ENCODE assay signal across 8 mouse cellular contexts in the genomic region with DNA sequence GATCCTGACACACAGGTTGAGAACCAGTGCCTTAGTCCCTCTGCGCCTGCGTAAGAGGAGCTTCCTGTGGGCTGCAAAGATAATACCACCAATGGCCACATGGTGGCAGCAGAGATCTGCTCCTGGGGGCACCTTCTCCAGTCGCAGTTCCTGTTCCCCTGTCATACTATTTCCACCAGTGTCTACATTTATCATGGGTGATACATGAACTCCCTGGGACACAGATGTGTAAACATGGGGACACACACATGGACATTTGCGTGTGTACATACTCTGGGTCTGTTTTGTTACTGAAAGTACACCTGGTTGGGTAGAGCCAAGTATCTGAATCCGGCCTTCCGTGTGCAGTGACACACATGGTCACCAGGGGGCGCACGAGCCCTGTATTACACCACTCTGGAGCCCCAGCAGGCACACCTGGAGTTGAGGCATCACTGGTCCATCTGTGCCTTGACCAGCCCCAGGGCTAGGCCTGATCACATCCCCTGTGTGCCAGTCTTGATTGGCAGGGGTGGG. TPM values are rescaled to one million over a fixed set of nuclear protein-coding genes. Genes with fewer than 3 reads are reported as not detected.
DNase-seq lines count a peak whose midpoint lies in the region; ATAC-seq lines count a peak whose summit lies in the region.

No protein-coding gene starts in this region.

- H3K27ac ChIP-seq in forebrain, embryonic 14.5 days (ENCODE audit: low read depth, low read length): no peak overlapping the region
- H3K27ac ChIP-seq in liver, embryonic 15.5 days (replicated peaks): no peak overlapping the region
- H3K27ac ChIP-seq in neural tube, embryonic 11.5 days (ENCODE audit: low read depth, low read length): no peak overlapping the region
- no peak overlapping the region for H3K27ac ChIP-seq in stomach, embryonic 16.5 days (ENCODE audit: low read length)

- H3K9me3 ChIP-seq in forebrain, embryonic 14.5 days (replicated peaks; ENCODE audit: control insufficient read depth, low read length): no peaks in the 10 kb centered on the region
- H3K9me3 ChIP-seq in liver, embryonic 15.5 days (replicated peaks): no peaks in the 10 kb centered on the region
- H3K9me3 ChIP-seq in neural tube, embryonic 11.5 days (ENCODE audit: control insufficient read depth, low read length): no peaks in the 10 kb centered on the region
- no peaks in the 10 kb centered on the region for H3K9me3 ChIP-seq in stomach, embryonic 16.5 days (replicated peaks; ENCODE audit: control insufficient read depth, low read length)

- H3K4me3 ChIP-seq in forebrain, embryonic 14.5 days (ENCODE audit: low read depth, low read length): no peak overlapping the region
- H3K4me3 ChIP-seq in liver, embryonic 15.5 days (replicated peaks): no peak overlapping the region
- no peak overlapping the region for H3K4me3 ChIP-seq in neural tube, embryonic 11.5 days (ENCODE audit: low read depth, low read length)
- H3K4me3 ChIP-seq in stomach, embryonic 16.5 days (replicated peaks; ENCODE audit: low read length): 0 out of 2 replicates have a peak overlapping the region, but pooled peaks have one; percentile 17

- no peaks in the 10 kb centered on the region for H3K27me3 ChIP-seq in forebrain, embryonic 14.5 days (replicated peaks; ENCODE audit: control insufficient read depth, insufficient read depth, low read length)
- no peaks in the 10 kb centered on the region; the same call in 1 of the 2 replicates for H3K27me3 ChIP-seq in liver, embryonic 15.5 days
- no peaks in the 10 kb centered on the region for H3K27me3 ChIP-seq in neural tube, embryonic 11.5 days (ENCODE audit: control insufficient read depth, insufficient read depth, low read length)
- no peaks in the 10 kb centered on the region for H3K27me3 ChIP-seq in stomach, embryonic 16.5 days (ENCODE audit: control insufficient read depth, insufficient read depth, low read length)

- no peak overlapping the region for H3K4me2 ChIP-seq in forebrain, embryonic 14.5 days (ENCODE audit: low read length)
- no peak overlapping the region for H3K4me2 ChIP-seq in liver, embryonic 15.5 days
- no peak overlapping the region for H3K4me2 ChIP-seq in neural tube, embryonic 11.5 days (ENCODE audit: low read depth)
- H3K4me2 ChIP-seq in stomach, embryonic 16.5 days (ENCODE audit: low read depth, low read length): peak overlapping the region; percentile 32

- no peak overlapping the region for H3K9ac ChIP-seq in forebrain, embryonic 14.5 days (ENCODE audit: low read length)
- no peak overlapping the region for H3K9ac ChIP-seq in liver, embryonic 15.5 days
- no peak overlapping the region for H3K9ac ChIP-seq in neural tube, embryonic 11.5 days (ENCODE audit: low read length)
- H3K9ac ChIP-seq in stomach, embryonic 16.5 days (ENCODE audit: low read length): no peak overlapping the region; the same call in 1 of the 2 replicates

- peak; percentile 54 for ATAC-seq in forebrain, embryonic 14.5 days
- peak; percentile 47 for ATAC-seq in liver, embryonic 15.5 days (ENCODE audit: insufficient read depth)
- peak; percentile 73 for ATAC-seq in neural tube, embryonic 11.5 days (ENCODE audit: insufficient read depth, low FRiP score, low TSS enrichment)
- peak; percentile 34; the same call in 1 of the 2 replicates for ATAC-seq in stomach, embryonic 16.5 days (ENCODE audit: insufficient read depth, low FRiP score)

- 17% methylated on average over 8 of the region's 8 CpGs for WGBS in forebrain, embryonic 14.5 days
- WGBS in liver, embryonic 15.5 days (ENCODE audit: insufficient replicate concordance): 4% methylated on average over 8 of the region's 8 CpGs
- WGBS in neural tube, embryonic 11.5 days: 16% methylated on average over 8 of the region's 8 CpGs
- 16% methylated on average over 8 of the region's 8 CpGs for WGBS in stomach, embryonic 16.5 days

- intact Hi-C loops in heart, postnatal 10 days (cut with DNase I): loop anchor here (1.0 to 5.0 kb wide), 2 partner anchors 263 to 355 kb away; no protein-coding TSS in a partner anchor

- no peaks in the 10 kb centered on the region for H3K4me1 ChIP-seq in forebrain, embryonic 14.5 days (ENCODE audit: control insufficient read depth, insufficient read depth, low read length)
- peaks cover 7% of the 10 kb centered on the region; the same call in 1 of the 2 replicates for H3K4me1 ChIP-seq in liver, embryonic 15.5 days (replicated peaks)
- H3K4me1 ChIP-seq in neural tube, embryonic 11.5 days (ENCODE audit: control insufficient read depth, insufficient read depth, low read length): no peaks in the 10 kb centered on the region
- peaks cover 3% of the 10 kb centered on the region; the same call in 1 of the 2 replicates for H3K4me1 ChIP-seq in stomach, embryonic 16.5 days (ENCODE audit: control insufficient read depth, insufficient read depth, low read length)

- peak; percentile 95 to 98 for DNase-seq in CD8-positive naive resting alpha-beta T cell, adult 2 months (ENCODE audit: low read depth in 2 of 2, low spot score in 2 of 2)
- peak; percentile 89 for DNase-seq in c-Kit-positive CD71-positive TER-119-negative erythroid progenitor cells, embryonic 14.5 days (ENCODE audit: low read depth)
- peak; percentile 73 for DNase-seq in forebrain, embryonic 14.5 days (ENCODE audit: low spot score)
- peak; percentile 90 to 97 for DNase-seq in heart, postnatal 10 days
- DNase-seq in kidney, postnatal 4 days: peak; percentile 94 to 96
- DNase-seq in neural tube, embryonic 11.5 days (ENCODE audit: low spot score): peak; percentile 88

- no peaks in the 10 kb centered on the region for H3K36me3 ChIP-seq in forebrain, embryonic 14.5 days (ENCODE audit: control insufficient read depth, insufficient read depth, low read length)
- no peaks in the 10 kb centered on the region for H3K36me3 ChIP-seq in liver, embryonic 15.5 days (replicated peaks)
- H3K36me3 ChIP-seq in neural tube, embryonic 11.5 days (ENCODE audit: control insufficient read depth, insufficient read depth, low read length): no peaks in the 10 kb centered on the region
- H3K36me3 ChIP-seq in stomach, embryonic 16.5 days (ENCODE audit: control insufficient read depth, insufficient read depth, low read length): no peaks in the 10 kb centered on the region

RNA-seq across cellular contexts. Expression of gene Tmem121, which starts 36.4 kb away (rescaled TPM):
- 28.9 and 31.5 TPM in 2 replicates for polyA plus RNA-seq in forebrain, embryonic 14.5 days (2014; fragmentation: Nextera tagmentation; extraction: Ambion mirVana)
- total RNA-seq in heart, postnatal 10 days (2021): under 1 TPM; 0.43 to 0.97 TPM
- polyA plus RNA-seq in liver, embryonic 15.5 days (2015; fragmentation: Nextera tagmentation; extraction: Ambion mirVana): 0.33 and 0.54 TPM in 2 replicates
- polyA plus RNA-seq in neural tube, embryonic 11.5 days (2014; fragmentation: Nextera tagmentation; extraction: Ambion mirVana): 13.2 and 13.7 TPM in 2 replicates
- polyA plus RNA-seq in stomach, embryonic 16.5 days (2015; fragmentation: Nextera tagmentation; extraction: Ambion mirVana): 4.6 and 6.5 TPM in 2 replicates
